Mouse (Mus musculus): ENCODE measurements around the gene Tulp3. TPM values are rescaled to one million over a fixed set of nuclear protein-coding genes. Genes with fewer than 3 reads are reported as not detected.

The Tulp3 gene
- total and polyA plus RNA-seq, 3 experiments = 5.2 to 32.4 (median 6.0) TPM

- DNase-seq (ENCODE audit: low spot score) (peak; percentile 52), ATAC-seq (ENCODE audit: extremely low read depth, insufficient number of reproducible peaks, low FRiP score, poor library complexity, severe bottlenecking) (peak; percentile 5; the same call in 1 of the 2 replicates)
- Histone ChIP-seq H3K4me1 (ENCODE audit: insufficient read depth, low read depth, low read length) (peaks cover 45% of the 10 kb centered on the region), H3K9me3 (replicated peaks) (no peaks in the 10 kb centered on the region), H3K27me3 (ENCODE audit: insufficient read depth, low read length) (no peaks in the 10 kb centered on the region), H3K36me3 (replicated peaks) (peaks cover 67% of the 10 kb centered on the region), H3K4me3 (ENCODE audit: low read depth, low read length) (peak overlapping the region; percentile 94)
- TF ChIP-seq CTCF (IDR thresholded peaks at IDR 0.05; ENCODE audit: low read depth, low read length) (no peak), TAL1 (conservative IDR thresholded peaks at IDR 0.05; ENCODE audit: low read depth, low read length) (no peak), GATA1 (IDR thresholded peaks at IDR 0.05; ENCODE audit: borderline replicate concordance, low read length) (no peak), POLR2AphosphoS5 (IDR thresholded peaks at IDR 0.05; ENCODE audit: insufficient replicate concordance, low read depth, low read length) (no peak), GATA2 (IDR thresholded peaks at IDR 0.05; ENCODE audit: borderline replicate concordance, low read depth, low read length) (no peak)
These were observed 7.6 kb upstream of the Tulp3 start for GRCm38 (mm10) chr6:128363007-128363825.

GRCm38 (mm10) chr6:128362381-128363006, 6.8 kb upstream of the Tulp3 start, which contains the start of the genes Rhno1 and Foxm1:
Gene Rhno1, minus strand, starts transcription at chr6:128362911.
Gene Foxm1, plus strand, starts transcription at chr6:128362967.
- DNase-seq (ENCODE audit: low spot score) = peak; percentile 87
- H3K36me3 ChIP-seq (replicated peaks) = peaks cover 68% of the 10 kb centered on the region
- no peaks in the 10 kb centered on the region for H3K9me3 ChIP-seq (replicated peaks)
- H3K27me3 ChIP-seq (ENCODE audit: insufficient read depth, low read length) = no peaks in the 10 kb centered on the region
- peak; percentile 58 for ATAC-seq (ENCODE audit: extremely low read depth, insufficient number of reproducible peaks, low FRiP score, poor library complexity, severe bottlenecking)
- no peak for TF ChIP-seq GATA2 (IDR thresholded peaks at IDR 0.05; ENCODE audit: borderline replicate concordance, low read depth, low read length)
- no peak for TF ChIP-seq TAL1 (conservative IDR thresholded peaks at IDR 0.05; ENCODE audit: low read depth, low read length)
- TF ChIP-seq CTCF (IDR thresholded peaks at IDR 0.05; ENCODE audit: low read depth, low read length) = no peak
- TF ChIP-seq POLR2AphosphoS5 (IDR thresholded peaks at IDR 0.05; ENCODE audit: insufficient replicate concordance, low read depth, low read length) = no peak
- no peak for TF ChIP-seq GATA1 (IDR thresholded peaks at IDR 0.05; ENCODE audit: borderline replicate concordance, low read length)
- H3K4me3 ChIP-seq (ENCODE audit: low read depth, low read length) = peak within 1 kb of the TSS; percentile 94
- peaks cover 45% of the 10 kb centered on the region for H3K4me1 ChIP-seq (ENCODE audit: insufficient read depth, low read depth, low read length)

DNA sequence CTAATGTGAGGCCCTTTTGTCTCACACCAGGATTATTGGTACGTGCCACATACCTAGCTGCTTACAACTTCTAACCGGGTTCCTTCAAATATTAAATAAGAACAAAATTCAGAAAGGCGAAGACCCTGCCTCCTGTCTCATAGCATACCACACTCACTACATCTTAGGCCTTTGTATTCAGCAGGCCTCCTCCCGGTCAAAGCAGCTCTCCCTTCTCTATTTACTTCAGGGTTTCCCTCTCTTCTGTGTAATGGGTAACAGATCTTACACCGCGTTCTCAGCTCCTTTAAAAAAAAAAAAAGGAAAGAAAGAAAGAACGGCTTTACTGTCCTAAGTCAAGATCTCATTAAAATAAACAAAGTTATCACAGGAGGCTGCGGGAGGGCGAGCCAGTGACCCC, 6.2 kb upstream of the Tulp3 start:
- no peaks in the 10 kb centered on the region for H3K27me3 ChIP-seq (ENCODE audit: insufficient read depth, low read length)
- ATAC-seq (ENCODE audit: extremely low read depth, insufficient number of reproducible peaks, low FRiP score, poor library complexity, severe bottlenecking) = peak; percentile 11; the same call in 1 of the 2 replicates
- H3K9me3 ChIP-seq (replicated peaks) = no peaks in the 10 kb centered on the region
- peaks cover 68% of the 10 kb centered on the region for H3K36me3 ChIP-seq (replicated peaks)
- TF ChIP-seq TAL1 (conservative IDR thresholded peaks at IDR 0.05; ENCODE audit: low read depth, low read length) (no peak), CTCF (IDR thresholded peaks at IDR 0.05; ENCODE audit: low read depth, low read length) (no peak)
- peaks cover 45% of the 10 kb centered on the region for H3K4me1 ChIP-seq (ENCODE audit: insufficient read depth, low read depth, low read length)
- DNase-seq (ENCODE audit: low spot score) = no peak
- H3K4me3 ChIP-seq (ENCODE audit: low read depth, low read length) = peak overlapping the region; percentile 94

DNA sequence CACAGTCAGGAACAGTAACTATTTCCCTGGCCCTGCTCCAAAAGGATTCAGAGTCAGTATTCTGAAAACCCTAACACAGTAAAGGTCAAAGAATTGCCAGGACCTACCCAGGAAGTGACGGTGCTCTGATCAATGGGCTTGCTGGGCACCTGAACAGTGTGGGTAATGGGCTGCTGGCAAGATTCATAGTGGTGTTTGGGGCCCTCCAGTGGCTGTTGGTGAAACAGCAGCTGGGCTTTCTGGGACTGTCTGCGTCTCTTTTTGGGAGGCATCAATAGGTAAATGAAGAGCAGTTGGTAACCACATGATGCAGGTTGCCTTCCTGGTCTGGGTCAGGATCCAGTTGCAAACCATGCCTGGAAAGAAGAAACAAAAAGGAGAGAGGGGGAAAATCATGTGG, 3.3 kb upstream of the Tulp3 start:
- Histone ChIP-seq H3K4me1 (ENCODE audit: insufficient read depth, low read depth, low read length) (peaks cover 59% of the 10 kb centered on the region), H3K27me3 (ENCODE audit: insufficient read depth, low read length) (no peaks in the 10 kb centered on the region), H3K9me3 (replicated peaks) (no peaks in the 10 kb centered on the region), H3K4me3 (ENCODE audit: low read depth, low read length) (no peak overlapping the region), H3K36me3 (replicated peaks) (peaks cover 49% of the 10 kb centered on the region)
- ATAC-seq (ENCODE audit: extremely low read depth, insufficient number of reproducible peaks, low FRiP score, poor library complexity, severe bottlenecking) = no peak
- TF ChIP-seq GATA1 (IDR thresholded peaks at IDR 0.05; ENCODE audit: borderline replicate concordance, low read length) = no peak
- TF ChIP-seq CTCF (IDR thresholded peaks at IDR 0.05; ENCODE audit: low read depth, low read length) = peak; percentile 70
- no peak for TF ChIP-seq POLR2AphosphoS5 (IDR thresholded peaks at IDR 0.05; ENCODE audit: insufficient replicate concordance, low read depth, low read length)
- TF ChIP-seq GATA2 (IDR thresholded peaks at IDR 0.05; ENCODE audit: borderline replicate concordance, low read depth, low read length) = no peak
- TF ChIP-seq TAL1 (conservative IDR thresholded peaks at IDR 0.05; ENCODE audit: low read depth, low read length) = no peak
- peak; percentile 32 for DNase-seq (ENCODE audit: low spot score)

- 0 out of 2 replicates have a peak, but pooled peaks have one; percentile 10 for ATAC-seq (ENCODE audit: extremely low read depth, insufficient number of reproducible peaks, low FRiP score, poor library complexity, severe bottlenecking)
- TF ChIP-seq CTCF (IDR thresholded peaks at IDR 0.05; ENCODE audit: low read depth, low read length) = no peak
- TF ChIP-seq POLR2AphosphoS5 (IDR thresholded peaks at IDR 0.05; ENCODE audit: insufficient replicate concordance, low read depth, low read length) = no peak
- TF ChIP-seq GATA2 (IDR thresholded peaks at IDR 0.05; ENCODE audit: borderline replicate concordance, low read depth, low read length) = no peak
- TF ChIP-seq TAL1 (conservative IDR thresholded peaks at IDR 0.05; ENCODE audit: low read depth, low read length) = no peak
- no peak for TF ChIP-seq GATA1 (IDR thresholded peaks at IDR 0.05; ENCODE audit: borderline replicate concordance, low read length)
These were observed 410 bp downstream of the Tulp3 start for GRCm38 (mm10) chr6:128355201-128355681.

GRCm38 (mm10) chr6:128354140-128354539, 1.5 kb downstream of the Tulp3 start:
- peaks cover 61% of the 10 kb centered on the region for H3K36me3 ChIP-seq (replicated peaks)
- ATAC-seq (ENCODE audit: extremely low read depth, insufficient number of reproducible peaks, low FRiP score, poor library complexity, severe bottlenecking) (no peak), DNase-seq (ENCODE audit: low spot score) (no peak)

More at GRCm38 (mm10) chr6:128355201-128355681, 410 bp downstream of the Tulp3 start:
- DNase-seq (ENCODE audit: low spot score) = no peak
- H3K36me3 ChIP-seq (replicated peaks) = peaks cover 64% of the 10 kb centered on the region
- H3K4me1 ChIP-seq (ENCODE audit: insufficient read depth, low read depth, low read length) = peaks cover 36% of the 10 kb centered on the region
- H3K4me3 ChIP-seq (ENCODE audit: low read depth, low read length) = peak overlapping the region; percentile 89
- no peaks in the 10 kb centered on the region for H3K9me3 ChIP-seq (replicated peaks)
- no peaks in the 10 kb centered on the region for H3K27me3 ChIP-seq (ENCODE audit: insufficient read depth, low read length)

More at GRCm38 (mm10) chr6:128354140-128354539, 1.5 kb downstream of the Tulp3 start:
- Histone ChIP-seq H3K4me3 (ENCODE audit: low read depth, low read length) (no peak overlapping the region), H3K9me3 (replicated peaks) (no peaks in the 10 kb centered on the region), H3K27me3 (ENCODE audit: insufficient read depth, low read length) (no peaks in the 10 kb centered on the region), H3K4me1 (ENCODE audit: insufficient read depth, low read depth, low read length) (peaks cover 26% of the 10 kb centered on the region)
- TF ChIP-seq TAL1 (conservative IDR thresholded peaks at IDR 0.05; ENCODE audit: low read depth, low read length) (no peak), GATA2 (IDR thresholded peaks at IDR 0.05; ENCODE audit: borderline replicate concordance, low read depth, low read length) (no peak), CTCF (IDR thresholded peaks at IDR 0.05; ENCODE audit: low read depth, low read length) (no peak)
